Mouse (Mus musculus) midbrain, embryonic 14.5 days (tissue): Measurements from ENCODE around the gene Spock1. TPM values are rescaled to one million over a fixed set of nuclear protein-coding genes. Genes with fewer than 3 reads are reported as not detected.
A peak's percentile ranks its signal among the peaks of the same experiment; 100 is the strongest.

Experiments
- ATAC-seq: fragments of 200-750 bp; cut with Nextera tagmentation; 2 replicates; pipeline ENCODE4 v1.8.0; 2017; ENCODE audit warnings: moderate number of reproducible peaks, moderate library complexity; ENCODE audit not compliant: low FRiP score, low TSS enrichment
- DNase-seq: peaks from one replicate; pipeline ENCODE4 v3.0.0-alpha.2; 2015
- H3K27ac ChIP-seq: fragments of 300-500 bp; sonication (generic); replicated peaks from 2 replicates; pipeline ENCODE4 v1.5.1; 2014; ENCODE audit warnings: mild to moderate bottlenecking, low read depth, low read length, moderate library complexity
- H3K27me3 ChIP-seq: fragments of 300-500 bp; sonication (generic); 2 replicates; pipeline ENCODE4 v1.6.1; 2014; ENCODE audit warnings: low read length, control low read depth, mixed read lengths; ENCODE audit not compliant: control insufficient read depth, insufficient read depth
- H3K36me3 ChIP-seq: fragments of 300-500 bp; sonication (generic); 2 replicates; pipeline ENCODE4 v1.6.1; 2014; ENCODE audit warnings: low read length, control low read depth; ENCODE audit not compliant: control insufficient read depth, insufficient read depth
- H3K4me1 ChIP-seq: fragments of 300-500 bp; sonication (generic); 2 replicates; pipeline ENCODE4 v1.6.1; 2014; ENCODE audit warnings: mild to moderate bottlenecking, antibody characterized with exemption, low read length, control low read depth; ENCODE audit not compliant: control insufficient read depth, insufficient read depth
- H3K4me2 ChIP-seq: fragments of 300-500 bp; sonication (generic); 2 replicates; pipeline ENCODE4 v1.6.1; 2014; ENCODE audit warnings: mild to moderate bottlenecking, low read length, moderate library complexity
- H3K4me3 ChIP-seq: fragments of 300-500 bp; sonication (generic); replicated peaks from 2 replicates; pipeline ENCODE4 v1.5.1; 2014; ENCODE audit warnings: low read depth, low read length
- H3K9ac ChIP-seq: fragments of 300-500 bp; sonication (generic); replicated peaks from 2 replicates; pipeline ENCODE4 v1.6.1; 2014; ENCODE audit warnings: mild to moderate bottlenecking, low read length, moderate library complexity
- H3K9me3 ChIP-seq: fragments of 300-500 bp; sonication (generic); 2 replicates; pipeline ENCODE4 v1.6.1; 2016; ENCODE audit warnings: low read length, control low read depth, mixed read lengths; ENCODE audit not compliant: control insufficient read depth
- WGBS: fragments of 180-500 bp; shearing (Covaris S2); extraction: QIAGEN DNeasy Blood & Tissue Kit; methylation state at CpG from one replicate; pipeline ENCODE4 v1.1.7; 2014; 5-methylcytosine and 5-hydroxymethylcytosine counted together
- polyA plus RNA-seq: library from polyadenylated mRNA; unstranded; fragments of >200 nt; fragmentation: Nextera tagmentation; extraction: Ambion mirVana; gene quantifications from 2 replicates; pipeline ENCODE4 v1.2.1, GENCODE M21; 2014

Gene Spock1
- polyA plus RNA-seq, 1 experiment from 2014 or later: 73.1 TPM

GRCm38 (mm10) chr13:57459978-57460377, 448.2 kb downstream of the Spock1 start:
- H3K9ac ChIP-seq: no peak overlapping the region
- 68% methylated on average over 8 of the region's 8 CpGs for WGBS
- no peaks in the 10 kb centered on the region for H3K36me3 ChIP-seq
- H3K4me2 ChIP-seq: no peak overlapping the region
- H3K27me3 ChIP-seq: no peaks in the 10 kb centered on the region
- ATAC-seq (no peak), DNase-seq (no peak)
- no peaks in the 10 kb centered on the region for H3K9me3 ChIP-seq
- no peak overlapping the region for H3K4me3 ChIP-seq
- no peaks in the 10 kb centered on the region for H3K4me1 ChIP-seq
- H3K27ac ChIP-seq: peak overlapping the region; percentile 6; the same call in 1 of the 2 replicates

- peaks cover 22% of the 10 kb centered on the region for H3K4me1 ChIP-seq
- no peaks in the 10 kb centered on the region for H3K36me3 ChIP-seq
- H3K4me2 ChIP-seq: no peak overlapping the region
- 13% methylated on average over 11 of the region's 11 CpGs for WGBS
- no peak overlapping the region for H3K9ac ChIP-seq
- peak overlapping the region; percentile 46; the same call in 1 of the 2 replicates for H3K27ac ChIP-seq
- peak; percentile 69 for DNase-seq
- ATAC-seq: peak; percentile 55; the same call in 1 of the 2 replicates
- no peak overlapping the region for H3K4me3 ChIP-seq
- H3K27me3 ChIP-seq: no peaks in the 10 kb centered on the region
- H3K9me3 ChIP-seq: no peaks in the 10 kb centered on the region
Measured at GRCm38 (mm10) chr13:57450189-57450821, 457.8 kb downstream of the Spock1 start.

GRCm38 (mm10) chr13:57448906-57449305, 459.2 kb downstream of the Spock1 start:
- Histone ChIP-seq H3K27ac (peak overlapping the region; percentile 34; the same call in 1 of the 2 replicates), H3K27me3 (no peaks in the 10 kb centered on the region), H3K9ac (no peak overlapping the region), H3K4me2 (no peak overlapping the region), H3K4me1 (peaks cover 22% of the 10 kb centered on the region), H3K9me3 (no peaks in the 10 kb centered on the region), H3K4me3 (no peak overlapping the region), H3K36me3 (no peaks in the 10 kb centered on the region)
- DNase-seq (no peak), ATAC-seq (no peak)
- WGBS: 71% methylated on average over 7 of the region's 7 CpGs

GRCm38 (mm10) chr13:57444977-57445376, 463.2 kb downstream of the Spock1 start:
- Histone ChIP-seq H3K4me2 (no peak overlapping the region), H3K4me1 (peaks cover 13% of the 10 kb centered on the region), H3K9me3 (no peaks in the 10 kb centered on the region), H3K27ac (no peak overlapping the region), H3K9ac (no peak overlapping the region), H3K4me3 (no peak overlapping the region), H3K27me3 (no peaks in the 10 kb centered on the region), H3K36me3 (no peaks in the 10 kb centered on the region)
- DNase-seq (no peak), ATAC-seq (no peak)
- WGBS: 81% methylated on average over 3 of the region's 3 CpGs

- no peak for DNase-seq
- WGBS: 90% methylated on average over 7 of the region's 7 CpGs
Measured at GRCm38 (mm10) chr13:57440111-57440510, 468.0 kb downstream of the Spock1 start.

GRCm38 (mm10) chr13:57435726-57436220, 472.4 kb downstream of the Spock1 start:
- Histone ChIP-seq H3K9me3 (peaks cover 4% of the 10 kb centered on the region), H3K4me2 (no peak overlapping the region), H3K4me1 (no peaks in the 10 kb centered on the region), H3K27ac (no peak overlapping the region), H3K36me3 (no peaks in the 10 kb centered on the region), H3K9ac (no peak overlapping the region), H3K27me3 (no peaks in the 10 kb centered on the region), H3K4me3 (no peak overlapping the region)
- ATAC-seq: no peak
- 94% methylated on average over 10 of the region's 10 CpGs for WGBS
- DNase-seq: no peak

More at GRCm38 (mm10) chr13:57440111-57440510, 468.0 kb downstream of the Spock1 start:
- Histone ChIP-seq H3K4me2 (no peak overlapping the region), H3K27me3 (no peaks in the 10 kb centered on the region), H3K4me3 (no peak overlapping the region), H3K9ac (no peak overlapping the region), H3K27ac (no peak overlapping the region), H3K9me3 (no peaks in the 10 kb centered on the region), H3K36me3 (no peaks in the 10 kb centered on the region), H3K4me1 (no peaks in the 10 kb centered on the region)
- no peak for ATAC-seq

GRCm38 (mm10) chr13:57433848-57434247, 474.3 kb downstream of the Spock1 start:
- DNase-seq (no peak), ATAC-seq (no peak)
- H3K9me3 ChIP-seq: peaks cover 4% of the 10 kb centered on the region
- no peak overlapping the region for H3K27ac ChIP-seq
- H3K9ac ChIP-seq: no peak overlapping the region
- no peaks in the 10 kb centered on the region for H3K27me3 ChIP-seq
- H3K4me1 ChIP-seq: no peaks in the 10 kb centered on the region
- H3K4me2 ChIP-seq: no peak overlapping the region
- no peaks in the 10 kb centered on the region for H3K36me3 ChIP-seq
- no peak overlapping the region for H3K4me3 ChIP-seq
- WGBS: 93% methylated on average over 4 of the region's 4 CpGs

- no peaks in the 10 kb centered on the region for H3K4me1 ChIP-seq
- ATAC-seq: no peak
- no peak overlapping the region for H3K9ac ChIP-seq
- no peak overlapping the region for H3K27ac ChIP-seq
- WGBS: 87% methylated on average over 4 of the region's 4 CpGs
- H3K36me3 ChIP-seq: no peaks in the 10 kb centered on the region
- DNase-seq: no peak
- peaks cover 4% of the 10 kb centered on the region for H3K9me3 ChIP-seq
- no peak overlapping the region for H3K4me2 ChIP-seq
- no peak overlapping the region for H3K4me3 ChIP-seq
- no peaks in the 10 kb centered on the region for H3K27me3 ChIP-seq
Measured at GRCm38 (mm10) chr13:57431815-57432214, 476.3 kb downstream of the Spock1 start.

GRCm38 (mm10) chr13:57428840-57429239, 479.3 kb downstream of the Spock1 start:
- 79% methylated on average over 14 of the region's 14 CpGs for WGBS
- no peaks in the 10 kb centered on the region for H3K27me3 ChIP-seq
- DNase-seq: no peak
- no peak overlapping the region for H3K4me2 ChIP-seq
- H3K9me3 ChIP-seq: peaks cover 4% of the 10 kb centered on the region
- H3K36me3 ChIP-seq: no peaks in the 10 kb centered on the region
- no peaks in the 10 kb centered on the region for H3K4me1 ChIP-seq
- no peak for ATAC-seq
- H3K27ac ChIP-seq: no peak overlapping the region
- no peak overlapping the region for H3K9ac ChIP-seq
- no peak overlapping the region for H3K4me3 ChIP-seq
